Mouse (Mus musculus): ENCODE data around the gene Nbeal2.

GRCm38 (mm10) chr9:110642812-110643524, 11.0 kb downstream of the Nbeal2 start:
- TF ChIP-seq POLR2A (IDR thresholded peaks at IDR 0.05; ENCODE audit: control insufficient read depth, extremely low read depth, insufficient read depth, low read length, poor library complexity) = no peak
- no peak for TF ChIP-seq CTCF (IDR thresholded peaks at IDR 0.05; ENCODE audit: borderline replicate concordance, control insufficient read depth, extremely low read depth, insufficient read depth, low read length, poor library complexity)
